Mouse (Mus musculus) adrenal gland, adult 8-10 months (tissue): ENCODE data around the gene Ttll9. TPM values are rescaled to one million over a fixed set of nuclear protein-coding genes. Genes with fewer than 3 reads are reported as not detected.

ENCODE experiments used
- DNase-seq: peaks from one replicate; pipeline ENCODE4 v3.0.0; 2022
- total RNA-seq, 4 experiments: library from RNA; stranded (reverse); gene quantifications; 2 replicates each; pipeline ENCODE4 v1.2.4; 2022

Gene Ttll9
- total RNA-seq, 4 experiments from 2014 or later = 0.42 to 0.83 (median 0.46) TPM

- no peak for DNase-seq
Measured at GRCm38 (mm10) chr2:152942898-152943515, 19.3 kb upstream of the Ttll9 start.

- DNase-seq = no peak
Measured at GRCm38 (mm10) chr2:152943568-152943967, 18.7 kb upstream of the Ttll9 start.

GRCm38 (mm10) chr2:152944013-152944412 is 18.3 kb upstream of the Ttll9 start:
- DNase-seq = no peak

GRCm38 (mm10) chr2:152947098-152947497 is 15.2 kb upstream of the Ttll9 start:
- DNase-seq = no peak

- no peak for DNase-seq
Measured at GRCm38 (mm10) chr2:152948438-152949020, 13.8 kb upstream of the Ttll9 start.

- DNase-seq = no peak
Measured at GRCm38 (mm10) chr2:152950358-152951064, 11.8 kb upstream of the Ttll9 start.

GRCm38 (mm10) chr2:152951065-152951849 is 11.0 kb upstream of the Ttll9 start, which contains the start of gene Dusp15:
Dusp15 (minus strand) TSS chr2:152951698.
- no peak for DNase-seq

- no peak for DNase-seq
Measured at GRCm38 (mm10) chr2:152951850-152952720, 10.2 kb upstream of the Ttll9 start.

GRCm38 (mm10) chr2:152958116-152958515 is 4.2 kb upstream of the Ttll9 start:
- DNase-seq = no peak

- no peak for DNase-seq
Measured at GRCm38 (mm10) chr2:152965555-152965954, 3.3 kb downstream of the Ttll9 start.

- DNase-seq = no peak
Measured at GRCm38 (mm10) chr2:152976991-152977390, 14.7 kb downstream of the Ttll9 start.

- DNase-seq = no peak
Measured at GRCm38 (mm10) chr2:152985582-152985981, 23.3 kb downstream of the Ttll9 start.

GRCm38 (mm10) chr2:152991529-152991928 is 29.2 kb downstream of the Ttll9 start:
- no peak for DNase-seq

GRCm38 (mm10) chr2:152997046-152997445 is 34.8 kb downstream of the Ttll9 start:
- no peak for DNase-seq

GRCm38 (mm10) chr2:153002492-153003248 is 40.4 kb downstream of the Ttll9 start:
- no peak for DNase-seq

- no peak for DNase-seq
Measured at GRCm38 (mm10) chr2:153003681-153004338, 41.5 kb downstream of the Ttll9 start.

- peak; percentile 28 for DNase-seq
Measured at GRCm38 (mm10) chr2:153005981-153006380, 43.7 kb downstream of the Ttll9 start.

- DNase-seq = no peak
Measured at GRCm38 (mm10) chr2:153009192-153009973, 47.1 kb downstream of the Ttll9 start.

- DNase-seq = peak; percentile 54
Measured at GRCm38 (mm10) chr2:153013724-153014515, 51.6 kb downstream of the Ttll9 start.
